Mouse (Mus musculus): ENCODE results near the gene Wrb. TPM values are rescaled to one million over a fixed set of nuclear protein-coding genes. Genes with fewer than 3 reads are reported as not detected.

Gene Wrb
- 8.4 TPM for total RNA-seq (2023)

GRCm38 (mm10) chr16:96145110-96145800 is at the start of gene Wrb:
TSS of gene Wrb (plus strand) at chr16:96145407.

GRCm38 (mm10) chr16:96127657-96128344 is 17.4 kb upstream of the Wrb start, which contains the start of gene Hmgn1:
TSS of gene Hmgn1 (minus strand) at chr16:96127729.

DNA sequence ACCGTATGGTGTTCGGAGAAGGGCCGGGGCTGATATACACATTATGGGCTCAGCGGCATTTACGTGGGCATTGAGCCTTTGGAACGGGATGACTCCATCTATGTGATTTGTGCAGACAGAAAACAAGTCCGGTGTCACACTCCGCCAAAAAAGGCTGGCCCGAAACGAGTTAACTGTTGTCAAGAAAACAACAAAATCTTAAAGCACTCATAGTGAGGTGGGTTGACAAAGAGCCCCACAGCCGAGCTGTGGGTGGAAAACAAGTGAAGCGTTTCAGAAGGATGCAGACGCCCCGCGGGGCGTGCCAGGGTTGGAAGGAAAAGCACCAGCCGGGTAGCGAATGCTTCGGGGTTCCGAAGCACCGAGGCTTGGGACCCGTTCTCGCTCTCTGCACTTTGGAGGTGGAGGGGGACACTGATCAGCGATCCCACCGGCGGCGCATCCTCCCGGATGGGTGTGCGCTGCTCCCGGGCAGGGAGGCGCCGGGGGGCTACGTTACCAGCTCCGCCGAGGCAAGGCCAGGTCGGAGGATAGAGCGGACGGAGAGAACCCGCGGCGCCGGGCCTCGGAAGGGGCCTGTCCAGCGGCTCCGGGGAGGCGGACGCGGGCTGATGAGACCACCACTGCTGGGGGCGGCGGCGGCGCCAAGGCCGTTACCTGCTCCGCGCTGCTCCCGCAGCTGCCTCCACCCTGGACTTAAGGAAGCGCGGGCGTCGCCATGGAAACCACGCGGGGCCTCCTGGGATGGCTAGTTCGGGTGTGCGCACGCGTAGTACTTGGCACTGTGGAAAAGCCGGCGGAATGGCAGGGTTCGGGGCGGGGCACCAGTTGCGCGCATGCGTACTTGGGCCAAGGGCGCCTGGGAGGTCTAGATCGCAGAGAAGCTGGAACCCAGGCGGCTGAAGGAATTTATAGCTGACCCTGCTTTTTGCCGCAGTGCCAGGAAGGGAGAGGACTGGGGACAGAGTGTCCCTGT is 46.6 kb downstream of the Wrb start, which contains the start of gene Lca5l:
Lca5l (minus strand) TSS at position 741 of the 976 bp plus-strand sequence.

DNA sequence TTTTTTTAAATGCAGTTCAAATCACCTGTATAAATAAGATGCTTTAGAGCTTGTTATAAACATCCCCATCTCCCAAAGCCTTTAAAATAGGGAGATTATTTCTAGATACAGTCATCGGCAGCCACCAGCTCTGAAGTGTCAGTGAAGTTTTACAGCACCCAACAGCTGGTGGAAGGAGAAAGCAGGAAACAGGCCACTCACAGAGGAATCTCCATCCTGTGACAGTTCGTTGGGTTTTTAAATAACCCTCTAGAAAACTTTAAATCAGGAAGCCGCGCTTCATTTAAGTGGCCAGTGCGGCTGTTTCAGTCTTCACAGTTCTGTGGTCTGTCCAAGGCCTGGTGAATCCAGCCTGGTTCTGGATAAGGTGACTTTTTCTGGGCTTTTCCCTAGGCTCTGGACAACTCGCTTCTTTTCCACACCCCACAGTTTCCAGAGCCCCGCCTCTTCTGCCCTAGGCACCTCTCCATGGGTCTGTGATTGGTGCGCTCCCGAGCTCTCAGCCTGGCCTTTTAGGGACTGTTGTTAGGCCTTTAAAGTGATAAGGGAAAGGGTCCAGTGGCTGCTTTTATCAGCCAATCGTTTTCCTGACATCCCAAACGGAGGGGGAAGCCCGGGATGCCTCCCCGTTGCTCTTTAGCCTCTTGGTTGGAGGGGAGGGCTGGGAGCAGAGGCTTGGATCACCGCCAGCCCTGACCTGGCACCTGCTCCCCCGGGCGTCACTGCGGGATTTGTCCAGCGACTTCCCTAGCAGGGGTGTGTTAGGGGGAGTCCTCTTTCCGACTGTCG is 54.9 kb downstream of the Wrb start, which contains the start of gene Sh3bgr:
Sh3bgr (plus strand) TSS at position 538 of the 789 bp plus-strand sequence.

Other genes starting within 250 kb of the Wrb start
- gene Psmg1, start 154.4 kb upstream of the Wrb start, total RNA-seq (2023): 16.9 TPM
- 182 TPM for gene Brwd1, start 62.9 kb upstream of the Wrb start, total RNA-seq (2023)
- 128 TPM for gene Hmgn1, start 17.7 kb upstream of the Wrb start, total RNA-seq (2023)
- not detected for gene Lca5l, start 46.9 kb downstream of the Wrb start, total RNA-seq (2023)
- gene Sh3bgr, start 55.0 kb downstream of the Wrb start, total RNA-seq (2023): 0.94 TPM
- 0.53 TPM for gene B3galt5, start 90.4 kb downstream of the Wrb start, total RNA-seq (2023)